8 mouse cellular contexts compared by ENCODE assay signal in genomic region chr5:137189326-137189725, GRCm38 (mm10). TPM values are rescaled to one million over a fixed set of nuclear protein-coding genes. Genes with fewer than 3 reads are reported as not detected.
DNase-seq lines count a peak whose midpoint lies in the region; ATAC-seq lines count a peak whose summit lies in the region.

No protein-coding gene starts in this region.

- H3K4me2 ChIP-seq in kidney, embryonic 14.5 days (replicated peaks; ENCODE audit: low read depth, low read length): peak overlapping the region; percentile 84
- peak overlapping the region; percentile 73 for H3K4me2 ChIP-seq in forebrain, embryonic 13.5 days

- H3K9ac ChIP-seq in kidney, embryonic 14.5 days (ENCODE audit: low read depth, low read length): peak overlapping the region; percentile 57
- H3K9ac ChIP-seq in forebrain, embryonic 13.5 days: peak overlapping the region; percentile 75

- no peaks in the 10 kb centered on the region for H3K9me3 ChIP-seq in kidney, embryonic 14.5 days (ENCODE audit: control insufficient read depth, low read length)
- no peaks in the 10 kb centered on the region for H3K9me3 ChIP-seq in forebrain, embryonic 13.5 days (replicated peaks)
- no peaks in the 10 kb centered on the region for H3K9me3 ChIP-seq in limb, embryonic 10.5 days (replicated peaks)

- 0 out of 2 replicates have a peak, but pooled peaks have one; percentile 57 for ATAC-seq in kidney, embryonic 14.5 days (ENCODE audit: low FRiP score, low TSS enrichment)
- ATAC-seq in activated CD4-positive, CD25-positive, alpha-beta regulatory T cell, adult 4 months: peak; percentile 88
- no peak for ATAC-seq in forebrain, embryonic 13.5 days

- H3K36me3 ChIP-seq in kidney, embryonic 14.5 days (ENCODE audit: control insufficient read depth, insufficient read depth, low read length): no peaks in the 10 kb centered on the region
- no peaks in the 10 kb centered on the region for H3K36me3 ChIP-seq in forebrain, embryonic 13.5 days (ENCODE audit: poor library complexity, severe bottlenecking)
- H3K36me3 ChIP-seq in limb, embryonic 10.5 days: no peaks in the 10 kb centered on the region

- WGBS in kidney, embryonic 14.5 days: under 1% methylated on average over 34 of the region's 34 CpGs
- 5% methylated on average over 31 of the region's 34 CpGs for WGBS in forebrain, embryonic 13.5 days
- 3% methylated on average over 34 of the region's 34 CpGs for WGBS in limb, embryonic 10.5 days

- H3K4me3 ChIP-seq in kidney, embryonic 14.5 days (ENCODE audit: low read length): peak overlapping the region; percentile 50
- H3K4me3 ChIP-seq in forebrain, embryonic 13.5 days: peak overlapping the region; percentile 53
- peak overlapping the region; percentile 59 for H3K4me3 ChIP-seq in limb, embryonic 10.5 days

- H3K27ac ChIP-seq in kidney, embryonic 14.5 days (ENCODE audit: low read depth, low read length): no peak overlapping the region
- no peak overlapping the region for H3K27ac ChIP-seq in forebrain, embryonic 13.5 days
- H3K27ac ChIP-seq in limb, embryonic 10.5 days: peak overlapping the region; percentile 80

- no peaks in the 10 kb centered on the region for H3K4me1 ChIP-seq in kidney, embryonic 14.5 days (ENCODE audit: control insufficient read depth, insufficient read depth, low read length)
- 0 out of 2 replicates have a peak, but pooled peaks cover 3% of the 10 kb centered on the region for H3K4me1 ChIP-seq in forebrain, embryonic 13.5 days
- peaks cover 6% of the 10 kb centered on the region; the same call in 1 of the 2 replicates for H3K4me1 ChIP-seq in limb, embryonic 10.5 days

- peaks cover 3% of the 10 kb centered on the region for H3K27me3 ChIP-seq in kidney, embryonic 14.5 days (ENCODE audit: control insufficient read depth, insufficient read depth, low read length)
- H3K27me3 ChIP-seq in forebrain, embryonic 13.5 days: peaks cover 9% of the 10 kb centered on the region; the same call in 1 of the 2 replicates
- peaks cover 25% of the 10 kb centered on the region for H3K27me3 ChIP-seq in limb, embryonic 10.5 days (ENCODE audit: low read depth, poor library complexity, severe bottlenecking)

- no peak for DNase-seq in kidney, adult 11 months
- DNase-seq in limb, embryonic 10.5 days (ENCODE audit: low spot score): peak; percentile 62
- peak; percentile 61 for DNase-seq in naive thymus-derived CD4-positive, alpha-beta T cell, adult 2 months (ENCODE audit: low read depth)
- DNase-seq in thymus, postnatal 4 days: peak; percentile 74
- DNase-seq in urinary bladder, postnatal 10 days (ENCODE audit: low spot score): no peak

RNA-seq across cellular contexts. Expression of gene Muc3a, which starts 22.9 kb away (rescaled TPM):
- polyA plus RNA-seq in kidney, embryonic 14.5 days (2014; fragmentation: Nextera tagmentation; extraction: Ambion mirVana): 0.11 and 0.13 TPM in 2 replicates
- 1 to 10 TPM; 2.4 to 5.6 TPM for polyA plus RNA-seq in activated CD4-positive, CD25-positive, alpha-beta regulatory T cell, adult 4 months (2017; shearing (Covaris generic))
- polyA plus RNA-seq in forebrain, embryonic 13.5 days (2015; fragmentation: Nextera tagmentation; extraction: Ambion mirVana): not detected in 2 replicates
- polyA plus RNA-seq in limb, embryonic 10.5 days (2016; fragmentation: Nextera tagmentation; extraction: Ambion mirVana): not detected in 2 replicates

RNA-seq across cellular contexts. Expression of gene Muc3, which starts 40.2 kb away (rescaled TPM):
- not detected in 2 replicates for polyA plus RNA-seq in kidney, embryonic 14.5 days (2014; fragmentation: Nextera tagmentation; extraction: Ambion mirVana)
- under 1 TPM in 1 of 2 experiments, not detected in 1; 0.22 TPM for polyA plus RNA-seq in activated CD4-positive, CD25-positive, alpha-beta regulatory T cell, adult 4 months (2017; shearing (Covaris generic))
- polyA plus RNA-seq in forebrain, embryonic 13.5 days (2015; fragmentation: Nextera tagmentation; extraction: Ambion mirVana): not detected in 2 replicates
- not detected in 2 replicates for polyA plus RNA-seq in limb, embryonic 10.5 days (2016; fragmentation: Nextera tagmentation; extraction: Ambion mirVana)

Comparison
In these comparisons a context has a peak if more than half of its experiments do, and no peak if none do; other contexts are left out.
1. DNase-seq: peak in limb, embryonic 10.5 days (single experiment), naive thymus-derived CD4-positive, alpha-beta T cell, adult 2 months (single experiment) and thymus, postnatal 4 days (single experiment); none in kidney, adult 11 months (single experiment) and urinary bladder, postnatal 10 days (single experiment).
2. Peak in every context shown above with its lines, with median percentiles within 50 percentile points of each other: H3K4me3 ChIP-seq.